Mouse (Mus musculus): Measurements from ENCODE around the gene Med12l. TPM values are rescaled to one million over a fixed set of nuclear protein-coding genes. Genes with fewer than 3 reads are reported as not detected.
A peak's percentile ranks its signal among the peaks of the same experiment; 100 is the strongest.
"Not testable (repeated sequence)": the region's sequence is repeated elsewhere in the genome, so short reads cannot be mapped to it uniquely, and the experiment has no call there.

Gene Med12l
- polyA plus RNA-seq, 1 experiment from 2014 or later = 1.4 TPM

- Histone ChIP-seq H3K4me2 (ENCODE audit: low read depth, low read length) (no peak overlapping the region), H3K4me3 (ENCODE audit: low read length) (no peak overlapping the region), H3K9me3 (ENCODE audit: control insufficient read depth, low read length) (no peaks in the 10 kb centered on the region), H3K27ac (ENCODE audit: low read length) (no peak overlapping the region), H3K27me3 (ENCODE audit: control insufficient read depth, insufficient read depth, low read depth, low read length) (no peaks in the 10 kb centered on the region), H3K9ac (ENCODE audit: low read length) (no peak overlapping the region), H3K4me1 (replicated peaks; ENCODE audit: control insufficient read depth, insufficient read depth, low read length) (no peaks in the 10 kb centered on the region), H3K36me3 (ENCODE audit: control insufficient read depth, insufficient read depth, low read length) (no peaks in the 10 kb centered on the region)
- no peak for ATAC-seq (ENCODE audit: low read depth)
- WGBS = 44% methylated on average over 4 of the region's 4 CpGs
Measured at GRCm38 (mm10) chr3:59104462-59104861, 98.8 kb downstream of the Med12l start.

- Histone ChIP-seq H3K4me3 (ENCODE audit: low read length) (no peak overlapping the region), H3K27me3 (ENCODE audit: control insufficient read depth, insufficient read depth, low read depth, low read length) (no peaks in the 10 kb centered on the region), H3K4me1 (replicated peaks; ENCODE audit: control insufficient read depth, insufficient read depth, low read length) (no peaks in the 10 kb centered on the region), H3K36me3 (ENCODE audit: control insufficient read depth, insufficient read depth, low read length) (no peaks in the 10 kb centered on the region), H3K9me3 (ENCODE audit: control insufficient read depth, low read length) (no peaks in the 10 kb centered on the region), H3K9ac (ENCODE audit: low read length) (no peak overlapping the region), H3K4me2 (ENCODE audit: low read depth, low read length) (no peak overlapping the region), H3K27ac (ENCODE audit: low read length) (no peak overlapping the region)
- WGBS = 97% methylated on average over 4 of the region's 4 CpGs
- ATAC-seq (ENCODE audit: low read depth) = no peak
Measured at GRCm38 (mm10) chr3:59107439-59107838, 101.8 kb downstream of the Med12l start.

GRCm38 (mm10) chr3:59109834-59110233 is 104.2 kb downstream of the Med12l start:
- not testable (repeated sequence) for H3K27me3 ChIP-seq (ENCODE audit: control insufficient read depth, insufficient read depth, low read depth, low read length); H3K9ac ChIP-seq (ENCODE audit: low read length); H3K4me3 ChIP-seq (ENCODE audit: low read length); ATAC-seq (ENCODE audit: low read depth); H3K27ac ChIP-seq (ENCODE audit: low read length); H3K36me3 ChIP-seq (ENCODE audit: control insufficient read depth, insufficient read depth, low read length); H3K4me2 ChIP-seq (ENCODE audit: low read depth, low read length); H3K4me1 ChIP-seq (replicated peaks; ENCODE audit: control insufficient read depth, insufficient read depth, low read length); H3K9me3 ChIP-seq (ENCODE audit: control insufficient read depth, low read length)
- WGBS = 92% methylated on average over 3 of the region's 3 CpGs

- ATAC-seq (ENCODE audit: low read depth) = no peak
- Histone ChIP-seq H3K9ac (ENCODE audit: low read length) (no peak overlapping the region), H3K9me3 (ENCODE audit: control insufficient read depth, low read length) (no peaks in the 10 kb centered on the region), H3K36me3 (ENCODE audit: control insufficient read depth, insufficient read depth, low read length) (peaks cover 4% of the 10 kb centered on the region; the same call in 1 of the 2 replicates), H3K4me1 (replicated peaks; ENCODE audit: control insufficient read depth, insufficient read depth, low read length) (no peaks in the 10 kb centered on the region), H3K4me3 (ENCODE audit: low read length) (no peak overlapping the region), H3K27me3 (ENCODE audit: control insufficient read depth, insufficient read depth, low read depth, low read length) (no peaks in the 10 kb centered on the region), H3K4me2 (ENCODE audit: low read depth, low read length) (no peak overlapping the region), H3K27ac (ENCODE audit: low read length) (no peak overlapping the region)
- WGBS = 66% methylated on average over 3 of the region's 3 CpGs
Measured at GRCm38 (mm10) chr3:59111944-59112343, 106.3 kb downstream of the Med12l start.

GRCm38 (mm10) chr3:59113291-59113690 is 107.7 kb downstream of the Med12l start:
- not testable (repeated sequence) for H3K4me3 ChIP-seq (ENCODE audit: low read length); H3K4me1 ChIP-seq (replicated peaks; ENCODE audit: control insufficient read depth, insufficient read depth, low read length); H3K27me3 ChIP-seq (ENCODE audit: control insufficient read depth, insufficient read depth, low read depth, low read length); H3K9ac ChIP-seq (ENCODE audit: low read length); H3K4me2 ChIP-seq (ENCODE audit: low read depth, low read length); H3K27ac ChIP-seq (ENCODE audit: low read length); ATAC-seq (ENCODE audit: low read depth); H3K9me3 ChIP-seq (ENCODE audit: control insufficient read depth, low read length); H3K36me3 ChIP-seq (ENCODE audit: control insufficient read depth, insufficient read depth, low read length)
- 91% methylated on average over 4 of the region's 4 CpGs for WGBS

GRCm38 (mm10) chr3:59113973-59114517 is 108.4 kb downstream of the Med12l start:
- Histone ChIP-seq H3K27me3 (ENCODE audit: control insufficient read depth, insufficient read depth, low read depth, low read length) (no peaks in the 10 kb centered on the region), H3K9me3 (ENCODE audit: control insufficient read depth, low read length) (no peaks in the 10 kb centered on the region), H3K9ac (ENCODE audit: low read length) (no peak overlapping the region), H3K4me3 (ENCODE audit: low read length) (no peak overlapping the region), H3K4me2 (ENCODE audit: low read depth, low read length) (no peak overlapping the region), H3K4me1 (replicated peaks; ENCODE audit: control insufficient read depth, insufficient read depth, low read length) (no peaks in the 10 kb centered on the region), H3K36me3 (ENCODE audit: control insufficient read depth, insufficient read depth, low read length) (peaks cover 4% of the 10 kb centered on the region; the same call in 1 of the 2 replicates), H3K27ac (ENCODE audit: low read length) (no peak overlapping the region)
- WGBS = 67% methylated on average over 8 of the region's 8 CpGs
- no peak for ATAC-seq (ENCODE audit: low read depth)

- no peaks in the 10 kb centered on the region for H3K27me3 ChIP-seq (ENCODE audit: control insufficient read depth, insufficient read depth, low read depth, low read length)
- H3K9ac ChIP-seq (ENCODE audit: low read length) = no peak overlapping the region
- peaks cover 24% of the 10 kb centered on the region for H3K4me1 ChIP-seq (replicated peaks; ENCODE audit: control insufficient read depth, insufficient read depth, low read length)
- peak; percentile 59 for ATAC-seq (ENCODE audit: low read depth)
- no peak overlapping the region for H3K4me2 ChIP-seq (ENCODE audit: low read depth, low read length)
- 21% methylated on average over 7 of the region's 7 CpGs for WGBS
- no peaks in the 10 kb centered on the region for H3K36me3 ChIP-seq (ENCODE audit: control insufficient read depth, insufficient read depth, low read length)
- peak overlapping the region; percentile 47 for H3K27ac ChIP-seq (ENCODE audit: low read length)
- H3K4me3 ChIP-seq (ENCODE audit: low read length) = no peak overlapping the region
- H3K9me3 ChIP-seq (ENCODE audit: control insufficient read depth, low read length) = no peaks in the 10 kb centered on the region
Measured at GRCm38 (mm10) chr3:59121067-59121730, 115.6 kb downstream of the Med12l start.

- Histone ChIP-seq H3K27ac (ENCODE audit: low read length) (peak overlapping the region; percentile 47), H3K9me3 (ENCODE audit: control insufficient read depth, low read length) (no peaks in the 10 kb centered on the region), H3K9ac (ENCODE audit: low read length) (no peak overlapping the region), H3K4me3 (ENCODE audit: low read length) (no peak overlapping the region), H3K4me2 (ENCODE audit: low read depth, low read length) (no peak overlapping the region), H3K27me3 (ENCODE audit: control insufficient read depth, insufficient read depth, low read depth, low read length) (no peaks in the 10 kb centered on the region), H3K36me3 (ENCODE audit: control insufficient read depth, insufficient read depth, low read length) (no peaks in the 10 kb centered on the region), H3K4me1 (replicated peaks; ENCODE audit: control insufficient read depth, insufficient read depth, low read length) (peaks cover 24% of the 10 kb centered on the region)
- WGBS = 49% methylated on average over 7 of the region's 7 CpGs
- no peak for ATAC-seq (ENCODE audit: low read depth)
Measured at GRCm38 (mm10) chr3:59121780-59122449, 116.3 kb downstream of the Med12l start.

- 49% methylated on average over 5 of the region's 5 CpGs for WGBS
- no peak for ATAC-seq (ENCODE audit: low read depth)
- Histone ChIP-seq H3K9ac (ENCODE audit: low read length) (no peak overlapping the region), H3K4me1 (replicated peaks; ENCODE audit: control insufficient read depth, insufficient read depth, low read length) (peaks cover 24% of the 10 kb centered on the region), H3K27ac (ENCODE audit: low read length) (no peak overlapping the region), H3K4me3 (ENCODE audit: low read length) (no peak overlapping the region), H3K4me2 (ENCODE audit: low read depth, low read length) (no peak overlapping the region), H3K36me3 (ENCODE audit: control insufficient read depth, insufficient read depth, low read length) (no peaks in the 10 kb centered on the region), H3K9me3 (ENCODE audit: control insufficient read depth, low read length) (no peaks in the 10 kb centered on the region), H3K27me3 (ENCODE audit: control insufficient read depth, insufficient read depth, low read depth, low read length) (no peaks in the 10 kb centered on the region)
Measured at GRCm38 (mm10) chr3:59125022-59125421, 119.4 kb downstream of the Med12l start.

Measured in lung, embryonic 16.5 days (tissue).